2 mouse cellular contexts compared by ENCODE assay signal in genomic region chr8:110981304-110981703, GRCm38 (mm10).
A peak's percentile ranks its signal among the peaks of the same experiment; 100 is the strongest.
TF ChIP-seq lines count a peak whose summit lies in the region.

No protein-coding gene starts in this region.

TF ChIP-seq in C2C12, 6 proteins besides CTCF, POLR2A, EP300 and RAD21:
- TF ChIP-seq MYOG (IDR thresholded peaks at IDR 0.05; ENCODE audit: control insufficient read depth, extremely low read depth, insufficient read length), result no peak
- no peak for TF ChIP-seq MAX (IDR thresholded peaks at IDR 0.05)
- no peak for TF ChIP-seq FOSL1 (IDR thresholded peaks at IDR 0.05; ENCODE audit: insufficient read depth, low read length, poor library complexity, severe bottlenecking)
- no peak for TF ChIP-seq USF1 (IDR thresholded peaks at IDR 0.05; ENCODE audit: low read depth)
- TF ChIP-seq MYOD1 (IDR thresholded peaks at IDR 0.05; ENCODE audit: control insufficient read depth, insufficient read length, low read depth), result peak; percentile 18
- no peak for TF ChIP-seq CEBPB (IDR thresholded peaks at IDR 0.05; ENCODE audit: low read depth)
TF ChIP-seq in C2C12: peak in this region for 1.

TF ChIP-seq in MEL, 35 proteins besides CTCF, POLR2A, EP300 and RAD21:
- TF ChIP-seq POLR2AphosphoS2 (IDR thresholded peaks at IDR 0.05; ENCODE audit: low read length) (no peak), MAX (IDR thresholded peaks at IDR 0.05; ENCODE audit: low read length) (no peak), KAT2A (conservative IDR thresholded peaks at IDR 0.05; ENCODE audit: low read depth, low read length) (no peak), USF1 (IDR thresholded peaks at IDR 0.05; ENCODE audit: low read depth, low read length) (peak; percentile 43; the same call in 1 of the 2 replicates), ZKSCAN1 (IDR thresholded peaks at IDR 0.05; ENCODE audit: low read depth, low read length) (no peak), ZC3H11A (IDR thresholded peaks at IDR 0.05; ENCODE audit: low read depth, low read length) (no peak), RCOR1 (IDR thresholded peaks at IDR 0.05; ENCODE audit: low read depth, low read length) (peak; percentile 79), POLR2AphosphoS5 (IDR thresholded peaks at IDR 0.05; ENCODE audit: borderline replicate concordance, low read depth, low read length) (no peak), SIN3A (IDR thresholded peaks at IDR 0.05; ENCODE audit: low read length) (peak; percentile 54), MEF2A (IDR thresholded peaks at IDR 0.05; ENCODE audit: extremely low read depth, insufficient replicate concordance, low read depth, low read length, poor library complexity, severe bottlenecking) (no peak), MYB (IDR thresholded peaks at IDR 0.05; ENCODE audit: low read depth, low read length) (0 out of 2 replicates have a peak, but pooled peaks have one; percentile 25), CHD2 (IDR thresholded peaks at IDR 0.05; ENCODE audit: low read length) (no peak), TCF12 (IDR thresholded peaks at IDR 0.05; ENCODE audit: low read depth, low read length) (0 out of 2 replicates have a peak, but pooled peaks have one; percentile 32), NRF1 (IDR thresholded peaks at IDR 0.05; ENCODE audit: insufficient read depth, low read depth, low read length, poor library complexity, severe bottlenecking) (no peak), ZNF384 (IDR thresholded peaks at IDR 0.05; ENCODE audit: low read depth, low read length) (0 out of 2 replicates have a peak, but pooled peaks have one; percentile 21), GATA1 (IDR thresholded peaks at IDR 0.05; ENCODE audit: low read depth, low read length) (peak; percentile 76), E2F4 (IDR thresholded peaks at IDR 0.05; ENCODE audit: borderline replicate concordance, low read depth, low read length) (no peak), ELF1 (IDR thresholded peaks at IDR 0.05; ENCODE audit: low read depth, low read length) (peak; percentile 60), SMC3 (IDR thresholded peaks at IDR 0.05; ENCODE audit: low read depth, low read length) (no peak; the same call in 1 of the 2 replicates), ZMIZ1 (IDR thresholded peaks at IDR 0.05; ENCODE audit: low read depth, low read length) (no peak), ETS1 (IDR thresholded peaks at IDR 0.05; ENCODE audit: low read depth, low read length) (peak; percentile 75), USF2 (IDR thresholded peaks at IDR 0.05; ENCODE audit: borderline replicate concordance in 1 of 2, insufficient read depth in 1 of 2, low read depth in 1 of 2, low read length in 2 of 2) (no peak)
TF ChIP-seq in MEL: peak in this region for 9.
